Mouse (Mus musculus): ENCODE measurements around the gene Olfr763. TPM values are rescaled to one million over a fixed set of nuclear protein-coding genes. Genes with fewer than 3 reads are reported as not detected.

Gene Olfr763
- not detected for polyA plus RNA-seq (2017; shearing (Covaris generic))

GRCm38 (mm10) chr10:129010288-129010841, at the start of gene Olfr763:
Gene Olfr763, plus strand, starts transcription at chr10:129010791.

GRCm38 (mm10) chr10:128989131-128989530, 21.5 kb upstream of the Olfr763 start, which contains the start of gene Olfr9:
Gene Olfr9, plus strand, starts transcription at chr10:128989431.

GRCm38 (mm10) chr10:129039796-129040195, 29.2 kb downstream of the Olfr763 start, which contains the start of gene Olfr764-ps1:
Gene Olfr764-ps1, minus strand, starts transcription at chr10:129039896.

GRCm38 (mm10) chr10:129049898-129050297, 39.3 kb downstream of the Olfr763 start, which contains the start of gene Olfr765:
Gene Olfr765, minus strand, starts transcription at chr10:129049998.

Other genes with a start within 250 kb of the Olfr763 start
- not detected for gene Mmp19, start 219.9 kb upstream of the Olfr763 start, polyA plus RNA-seq (2017; shearing (Covaris generic))
- 54.8 TPM for gene Dnajc14, start 206.7 kb upstream of the Olfr763 start, polyA plus RNA-seq (2017; shearing (Covaris generic))
- 5.8 TPM for gene Tmem198b, start 206.4 kb upstream of the Olfr763 start, polyA plus RNA-seq (2017; shearing (Covaris generic))
- gene Sarnp, start 193.5 kb upstream of the Olfr763 start, polyA plus RNA-seq (2017; shearing (Covaris generic)), result 109 TPM
- gene Ormdl2, start 189.1 kb upstream of the Olfr763 start, polyA plus RNA-seq (2017; shearing (Covaris generic)), result 26.9 TPM
- 1.2 TPM for gene Gdf11, start 119.1 kb upstream of the Olfr763 start, polyA plus RNA-seq (2017; shearing (Covaris generic))
- not detected for gene Cd63, start 109.8 kb upstream of the Olfr763 start, polyA plus RNA-seq (2017; shearing (Covaris generic))
- 8.4 TPM for gene Rdh5, start 87.9 kb upstream of the Olfr763 start, polyA plus RNA-seq (2017; shearing (Covaris generic))
- gene Bloc1s1, start 86.8 kb upstream of the Olfr763 start, polyA plus RNA-seq (2017; shearing (Covaris generic)), result 85.2 TPM
- gene Itga7, start 77.0 kb upstream of the Olfr763 start, polyA plus RNA-seq (2017; shearing (Covaris generic)), result 8.8 TPM
- gene Mettl7b, start 49.8 kb upstream of the Olfr763 start, polyA plus RNA-seq (2017; shearing (Covaris generic)), result not detected
- 0.12 TPM for gene Olfr9, start 21.4 kb upstream of the Olfr763 start, polyA plus RNA-seq (2017; shearing (Covaris generic))
- not detected for gene Olfr764-ps1, start 29.1 kb downstream of the Olfr763 start, polyA plus RNA-seq (2017; shearing (Covaris generic))
- not detected for gene Olfr765, start 39.2 kb downstream of the Olfr763 start, polyA plus RNA-seq (2017; shearing (Covaris generic))
- gene Olfr766-ps1, start 58.2 kb downstream of the Olfr763 start, polyA plus RNA-seq (2017; shearing (Covaris generic)), result not detected
- not detected for gene Olfr767, start 72.1 kb downstream of the Olfr763 start, polyA plus RNA-seq (2017; shearing (Covaris generic))
- gene Olfr768, start 88.6 kb downstream of the Olfr763 start, polyA plus RNA-seq (2017; shearing (Covaris generic)), result not detected
- not detected for gene Olfr769, start 107.1 kb downstream of the Olfr763 start, polyA plus RNA-seq (2017; shearing (Covaris generic))
- gene Olfr770, start 128.2 kb downstream of the Olfr763 start, polyA plus RNA-seq (2017; shearing (Covaris generic)), result not detected
- gene Olfr771, start 154.0 kb downstream of the Olfr763 start, polyA plus RNA-seq (2017; shearing (Covaris generic)), result not detected
- gene Olfr772, start 167.1 kb downstream of the Olfr763 start, polyA plus RNA-seq (2017; shearing (Covaris generic)), result not detected
- gene Olfr773, start 176.6 kb downstream of the Olfr763 start, polyA plus RNA-seq (2017; shearing (Covaris generic)), result not detected
- not detected for gene Olfr774, start 225.4 kb downstream of the Olfr763 start, polyA plus RNA-seq (2017; shearing (Covaris generic))
- not detected for gene Olfr775, start 237.6 kb downstream of the Olfr763 start, polyA plus RNA-seq (2017; shearing (Covaris generic))
- gene Olfr776, start 248.3 kb downstream of the Olfr763 start, polyA plus RNA-seq (2017; shearing (Covaris generic)), result not detected